Mouse (Mus musculus) cerebellum, postnatal 4 days (tissue): ENCODE data around the gene Vamp1.

Experiments
- DNase-seq, 2 experiments: peaks; one replicate each; pipeline ENCODE4 v3.0.0; 2022; ENCODE audit warnings: low spot score in 2 of 2, mixed read lengths in 1 of 2

Vamp1 gene

GRCm38 (mm10) chr6:125213129-125213528 is 2.2 kb upstream of the Vamp1 start:
- DNase-seq, result no peak

- DNase-seq, result no peak
These were observed 1.6 kb upstream of the Vamp1 start for GRCm38 (mm10) chr6:125213715-125214114.

GRCm38 (mm10) chr6:125216898-125217297 is 1.5 kb downstream of the Vamp1 start:
- no peak for DNase-seq

- DNase-seq, result no peak
These were observed 2.5 kb downstream of the Vamp1 start for GRCm38 (mm10) chr6:125217899-125218298.

GRCm38 (mm10) chr6:125218963-125219362 is 3.6 kb downstream of the Vamp1 start:
- DNase-seq, result peak in 1 of 2 experiments; percentile 61

- no peak for DNase-seq
These were observed 5.9 kb downstream of the Vamp1 start for GRCm38 (mm10) chr6:125221115-125221745.

GRCm38 (mm10) chr6:125222146-125222545 is 6.8 kb downstream of the Vamp1 start:
- DNase-seq, result no peak

- no peak for DNase-seq
These were observed 7.2 kb downstream of the Vamp1 start for GRCm38 (mm10) chr6:125222577-125222976.

- DNase-seq, result no peak
These were observed 10.3 kb downstream of the Vamp1 start for GRCm38 (mm10) chr6:125225518-125226115.

GRCm38 (mm10) chr6:125230571-125230970 is 15.2 kb downstream of the Vamp1 start:
- DNase-seq, result no peak

GRCm38 (mm10) chr6:125231117-125232044 is 16.0 kb downstream of the Vamp1 start, which contains the start of gene Tapbpl:
Gene Tapbpl, minus strand, starts transcription at chr6:125231860.
- DNase-seq, result peak in 1 of 2 experiments; percentile 45

GRCm38 (mm10) chr6:125232045-125232437 is 16.7 kb downstream of the Vamp1 start:
- no peak for DNase-seq

GRCm38 (mm10) chr6:125232516-125232915 is 17.2 kb downstream of the Vamp1 start:
- no peak for DNase-seq

GRCm38 (mm10) chr6:125233816-125234519 is 18.6 kb downstream of the Vamp1 start:
- DNase-seq, result no peak

GRCm38 (mm10) chr6:125234520-125234828 is 19.1 kb downstream of the Vamp1 start:
- no peak for DNase-seq

GRCm38 (mm10) chr6:125236341-125236740 is 21.0 kb downstream of the Vamp1 start:
- no peak for DNase-seq

GRCm38 (mm10) chr6:125236782-125237181 is 21.4 kb downstream of the Vamp1 start, which contains the start of gene Cd27:
Gene Cd27, minus strand, starts transcription at chr6:125237010.
- DNase-seq, result no peak

GRCm38 (mm10) chr6:125237421-125237820 is 22.1 kb downstream of the Vamp1 start:
- DNase-seq, result no peak

GRCm38 (mm10) chr6:125238396-125238795 is 23.0 kb downstream of the Vamp1 start:
- DNase-seq, result no peak

- DNase-seq, result no peak
These were observed 24.2 kb downstream of the Vamp1 start for GRCm38 (mm10) chr6:125239547-125239946.

GRCm38 (mm10) chr6:125240617-125241016 is 25.3 kb downstream of the Vamp1 start:
- no peak for DNase-seq

GRCm38 (mm10) chr6:125241566-125241965 is 26.2 kb downstream of the Vamp1 start:
- no peak for DNase-seq
